Mouse (Mus musculus) embryonic facial prominence, embryonic 14.5 days (tissue): ENCODE measurements around the gene Gm21974. TPM values are rescaled to one million over a fixed set of nuclear protein-coding genes. Genes with fewer than 3 reads are reported as not detected.
"Not testable (repeated sequence)": the region's sequence is repeated elsewhere in the genome, so short reads cannot be mapped to it uniquely, and the experiment has no call there.

Source experiments
- ATAC-seq: fragments of 200-750 bp; cut with Nextera tagmentation; 2 replicates; pipeline ENCODE4 v1.8.0; 2017; ENCODE audit warnings: low read depth, moderate number of reproducible peaks, moderate TSS enrichment
- DNase-seq: peaks from one replicate; pipeline ENCODE4 v3.0.0-alpha.2; 2015; ENCODE audit warnings: low spot score
- H3K27ac ChIP-seq: fragments of 300-500 bp; sonication (generic); replicated peaks from 2 replicates; pipeline ENCODE4 v1.5.1; 2014; ENCODE audit warnings: low read depth, mild to moderate bottlenecking, low read length, moderate library complexity
- H3K27me3 ChIP-seq: fragments of 300-500 bp; sonication (generic); replicated peaks from 2 replicates; pipeline ENCODE4 v1.6.1; 2014; ENCODE audit warnings: low read length; ENCODE audit not compliant: control insufficient read depth, insufficient read depth
- H3K36me3 ChIP-seq: fragments of 300-500 bp; sonication (generic); 2 replicates; pipeline ENCODE4 v1.6.1; 2014; ENCODE audit warnings: low read length, mixed read lengths; ENCODE audit not compliant: control insufficient read depth, insufficient read depth
- H3K4me1 ChIP-seq: fragments of 300-500 bp; sonication (generic); 2 replicates; pipeline ENCODE4 v1.6.1; 2014; ENCODE audit warnings: antibody characterized with exemption, low read length; ENCODE audit not compliant: control insufficient read depth, insufficient read depth
- H3K4me2 ChIP-seq: fragments of 300-500 bp; sonication (generic); 2 replicates; pipeline ENCODE4 v1.6.1; 2014; ENCODE audit warnings: low read depth, mild to moderate bottlenecking, low read length, moderate library complexity, mixed read lengths
- H3K4me3 ChIP-seq: fragments of 300-500 bp; sonication (generic); 2 replicates; pipeline ENCODE4 v1.5.1; 2014; ENCODE audit warnings: low read depth, mild to moderate bottlenecking, low read length
- H3K9ac ChIP-seq: fragments of 300-500 bp; sonication (generic); 2 replicates; pipeline ENCODE4 v1.6.1; 2014; ENCODE audit warnings: low read depth, mild to moderate bottlenecking, low read length, moderate library complexity, mixed read lengths
- H3K9me3 ChIP-seq: fragments of 300-500 bp; sonication (generic); 2 replicates; pipeline ENCODE4 v1.6.1; 2016; ENCODE audit warnings: low read length; ENCODE audit not compliant: control insufficient read depth
- WGBS: fragments of 180-500 bp; shearing (Covaris S2); extraction: QIAGEN DNeasy Blood & Tissue Kit; methylation state at CpG from one replicate; pipeline ENCODE4 v1.1.7; 2014; 5-methylcytosine and 5-hydroxymethylcytosine counted together
- polyA plus RNA-seq: library from polyadenylated mRNA; unstranded; fragments of >200 nt; fragmentation: Nextera tagmentation; extraction: Ambion mirVana; gene quantifications from 2 replicates; pipeline ENCODE4 v1.2.1, GENCODE M21; 2014

The Gm21974 gene
- polyA plus RNA-seq, 1 experiment from 2014 or later: not detected

DNA sequence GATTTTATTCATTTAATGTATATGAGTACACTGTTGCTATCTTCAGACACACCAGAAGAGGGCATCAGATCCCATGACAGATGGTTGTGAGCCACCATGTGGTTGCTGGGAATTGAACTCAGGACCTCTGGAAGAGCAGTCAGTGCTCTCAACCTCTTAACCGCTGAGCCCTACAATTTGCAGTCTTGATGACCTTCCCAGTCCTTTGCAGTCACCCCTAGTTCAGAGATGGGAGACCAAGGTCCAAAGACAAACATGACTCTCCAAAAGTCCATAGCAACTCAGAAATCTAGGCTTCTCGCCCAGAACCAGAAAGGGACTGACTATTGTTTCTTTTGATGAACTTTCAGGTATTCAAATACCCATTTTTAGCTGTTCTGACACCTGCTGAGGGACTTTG is 55.2 kb downstream of the Gm21974 start:
- Histone ChIP-seq H3K36me3 (peaks cover 13% of the 10 kb centered on the region), H3K4me2 (peak overlapping the region; percentile 95; the same call in 1 of the 2 replicates)
- not testable (repeated sequence) for H3K9ac ChIP-seq, H3K27ac ChIP-seq, ATAC-seq, H3K4me1 ChIP-seq, DNase-seq, H3K27me3 ChIP-seq, H3K9me3 ChIP-seq, H3K4me3 ChIP-seq
- WGBS: 79% methylated on average over 2 of the region's 2 CpGs

DNA sequence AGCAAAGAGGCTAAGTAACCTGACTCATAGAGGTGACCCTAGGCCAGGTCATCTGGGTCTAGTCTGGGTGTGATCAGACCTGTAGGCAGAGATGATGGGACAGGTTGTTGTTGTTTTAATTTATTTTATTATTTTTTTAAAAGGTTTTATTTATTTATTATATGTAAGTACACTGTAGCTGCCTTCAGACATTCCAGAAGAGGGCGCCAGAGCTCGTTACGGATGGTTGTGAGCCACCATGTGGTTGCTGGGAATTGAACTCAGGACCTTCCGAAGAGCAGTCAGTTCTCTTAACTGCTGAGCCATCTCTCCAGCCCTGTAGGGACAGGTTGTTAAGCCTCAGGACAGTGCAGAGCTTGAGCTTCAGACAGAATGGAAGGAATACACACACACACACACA is 57.4 kb downstream of the Gm21974 start:
- DNase-seq, H3K9me3 ChIP-seq, H3K36me3 ChIP-seq, H3K4me2 ChIP-seq, H3K4me3 ChIP-seq, H3K4me1 ChIP-seq, ATAC-seq, H3K27ac ChIP-seq, H3K27me3 ChIP-seq, H3K9ac ChIP-seq: not testable (repeated sequence)
- WGBS: 80% methylated on average over 4 of the region's 4 CpGs

DNA sequence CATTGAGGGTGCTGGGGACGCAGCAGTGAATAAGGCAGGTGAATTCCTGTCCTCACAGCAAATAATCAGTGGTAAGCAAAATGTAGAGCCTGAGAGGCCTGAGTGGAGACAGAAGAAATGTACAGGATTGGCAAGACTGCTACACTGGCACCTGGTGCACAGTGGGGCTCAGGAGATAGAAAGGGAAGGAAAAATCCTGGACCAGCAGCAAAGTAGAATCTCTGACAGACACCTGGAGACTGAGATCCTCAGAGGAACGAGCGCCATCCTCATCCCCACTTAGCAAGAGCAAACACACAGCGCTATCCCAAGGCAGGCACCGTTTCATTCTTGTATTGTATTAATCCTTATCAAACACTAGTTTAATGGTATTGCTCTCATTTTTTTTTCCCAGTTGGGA is 57.8 kb downstream of the Gm21974 start:
- DNase-seq (no peak), ATAC-seq (no peak)
- Histone ChIP-seq H3K27me3 (no peaks in the 10 kb centered on the region), H3K9me3 (no peaks in the 10 kb centered on the region), H3K4me3 (no peak overlapping the region), H3K9ac (no peak overlapping the region), H3K4me1 (no peaks in the 10 kb centered on the region), H3K4me2 (no peak overlapping the region), H3K36me3 (no peaks in the 10 kb centered on the region), H3K27ac (no peak overlapping the region)
- 90% methylated on average over 5 of the region's 5 CpGs for WGBS

Other genes starting within 250 kb of the Gm21974 start
- 84.2 and 86.6 TPM in 2 replicates for gene Bcl7c, start 186.5 kb downstream of the Gm21974 start, polyA plus RNA-seq
- gene Ctf1, start 182.7 kb downstream of the Gm21974 start, polyA plus RNA-seq: 20.9 and 23.8 TPM in 2 replicates
- gene Ctf2, start 163.3 kb downstream of the Gm21974 start, polyA plus RNA-seq: 0.14 and 0.35 TPM in 2 replicates
- 3.0 and 3.8 TPM in 2 replicates for gene Fbxl19, start 150.9 kb downstream of the Gm21974 start, polyA plus RNA-seq
- 10.4 and 11.9 TPM in 2 replicates for gene Orai3, start 125.6 kb downstream of the Gm21974 start, polyA plus RNA-seq
- 23.0 and 24.1 TPM in 2 replicates for gene Setd1a, start 118.8 kb downstream of the Gm21974 start, polyA plus RNA-seq
- 0.43 TPM in 1 of 2 replicates, not detected in the other for gene Gm49388, start 109.8 kb downstream of the Gm21974 start, polyA plus RNA-seq
- 22.2 and 23.5 TPM in 2 replicates for gene Hsd3b7, start 94.8 kb downstream of the Gm21974 start, polyA plus RNA-seq
- 28.0 and 38.1 TPM in 2 replicates for gene Stx4a, start 71.2 kb downstream of the Gm21974 start, polyA plus RNA-seq
- 3.4 and 5.2 TPM in 2 replicates for gene Stx1b, start 70.9 kb downstream of the Gm21974 start, polyA plus RNA-seq
- gene Zfp646, start 19.2 kb downstream of the Gm21974 start, polyA plus RNA-seq: 13.3 and 14.0 TPM in 2 replicates
- gene Zfp668, start 18.6 kb downstream of the Gm21974 start, polyA plus RNA-seq: 11.2 and 14.7 TPM in 2 replicates
- gene Prss53, start 4.5 kb downstream of the Gm21974 start, polyA plus RNA-seq: 1.8 and 2.4 TPM in 2 replicates
- 286 and 318 TPM in 2 replicates for gene Vkorc1, start 163 bp upstream of the Gm21974 start, polyA plus RNA-seq
- 121 and 125 TPM in 2 replicates for gene Bckdk, start 8.6 kb upstream of the Gm21974 start, polyA plus RNA-seq
- 31.7 and 35.5 TPM in 2 replicates for gene Kat8, start 17.1 kb upstream of the Gm21974 start, polyA plus RNA-seq
- 11.1 and 11.3 TPM in 2 replicates for gene Prss8, start 34.6 kb upstream of the Gm21974 start, polyA plus RNA-seq
- gene Prss36, start 51.3 kb upstream of the Gm21974 start, polyA plus RNA-seq: 10.6 and 11.1 TPM in 2 replicates
- 46.3 and 58.2 TPM in 2 replicates for gene Fus, start 72.0 kb upstream of the Gm21974 start, polyA plus RNA-seq
- 78.6 and 81.1 TPM in 2 replicates for gene Pycard, start 98.4 kb upstream of the Gm21974 start, polyA plus RNA-seq
- 4.2 and 5.3 TPM in 2 replicates for gene Trim72, start 108.5 kb upstream of the Gm21974 start, polyA plus RNA-seq
- gene Itgam, start 167.2 kb upstream of the Gm21974 start, polyA plus RNA-seq: 1.0 and 1.4 TPM in 2 replicates
- not detected in 2 replicates for gene Gm49368, start 167.2 kb upstream of the Gm21974 start, polyA plus RNA-seq
- 0.10 TPM in 2 replicates for gene Itgax, start 234.1 kb upstream of the Gm21974 start, polyA plus RNA-seq